Mouse (Mus musculus) lung, embryonic 16.5 days (tissue): ENCODE measurements around the gene Mfsd13b. TPM values are rescaled to one million over a fixed set of nuclear protein-coding genes. Genes with fewer than 3 reads are reported as not detected.
"Not testable (repeated sequence)": the region's sequence is repeated elsewhere in the genome, so short reads cannot be mapped to it uniquely, and the experiment has no call there.

Experiments used
- ATAC-seq: fragments of 200-750 bp; cut with Nextera tagmentation; 2 replicates; pipeline ENCODE4 v1.8.0; 2017; ENCODE audit warnings: low read depth, mild to moderate bottlenecking, moderate library complexity
- H3K27ac ChIP-seq: fragments of 300-500 bp; sonication (generic); 2 replicates; pipeline ENCODE4 v1.5.1; 2014; ENCODE audit warnings: mild to moderate bottlenecking, control low read depth, low read length
- H3K27me3 ChIP-seq: fragments of 300-500 bp; sonication (generic); 2 replicates; pipeline ENCODE4 v1.6.1; 2014; ENCODE audit warnings: low read depth, low read length, mixed read lengths; ENCODE audit not compliant: control insufficient read depth, insufficient read depth
- H3K36me3 ChIP-seq: fragments of 300-500 bp; sonication (generic); 2 replicates; pipeline ENCODE4 v1.6.1; 2014; ENCODE audit warnings: low read length; ENCODE audit not compliant: control insufficient read depth, insufficient read depth
- H3K4me1 ChIP-seq: fragments of 300-500 bp; sonication (generic); replicated peaks from 2 replicates; pipeline ENCODE4 v1.6.1; 2014; ENCODE audit warnings: low read length, mixed read lengths; ENCODE audit not compliant: control insufficient read depth, insufficient read depth
- H3K4me2 ChIP-seq: fragments of 300-500 bp; sonication (generic); 2 replicates; pipeline ENCODE4 v1.6.1; 2014; ENCODE audit warnings: low read depth, low read length, control low read depth
- H3K4me3 ChIP-seq: fragments of 300-500 bp; sonication (generic); 2 replicates; pipeline ENCODE4 v1.5.1; 2014; ENCODE audit warnings: mild to moderate bottlenecking, low read length, control low read depth
- H3K9ac ChIP-seq: fragments of 300-500 bp; sonication (generic); 2 replicates; pipeline ENCODE4 v1.6.1; 2014; ENCODE audit warnings: low read length, control low read depth
- H3K9me3 ChIP-seq: fragments of 300-500 bp; sonication (generic); 2 replicates; pipeline ENCODE4 v1.6.1; 2016; ENCODE audit warnings: low read length; ENCODE audit not compliant: control insufficient read depth
- WGBS: fragments of 180-500 bp; shearing (Covaris S2); extraction: QIAGEN DNeasy Blood & Tissue Kit; methylation state at CpG from one replicate; pipeline ENCODE4 v1.1.7; 2014; 5-methylcytosine and 5-hydroxymethylcytosine counted together
- polyA plus RNA-seq: library from polyadenylated mRNA; unstranded; fragments of >200 nt; fragmentation: Nextera tagmentation; extraction: Ambion mirVana; gene quantifications from 2 replicates; pipeline ENCODE4 v1.2.1, GENCODE M21; 2015

Gene Mfsd13b
- polyA plus RNA-seq, 1 experiment from 2014 or later = 0.23 TPM

GRCm38 (mm10) chr7:120943936-120944509, 38.3 kb upstream of the Mfsd13b start:
- no peak for ATAC-seq
- WGBS = 70% methylated on average over 7 of the region's 8 CpGs
- no peaks in the 10 kb centered on the region for H3K4me1 ChIP-seq
- no peak overlapping the region for H3K27ac ChIP-seq
- H3K4me3 ChIP-seq = no peak overlapping the region
- H3K4me2 ChIP-seq = no peak overlapping the region
- H3K9ac ChIP-seq = no peak overlapping the region
- H3K27me3 ChIP-seq = no peaks in the 10 kb centered on the region
- H3K9me3 ChIP-seq = no peaks in the 10 kb centered on the region
- peaks cover 25% of the 10 kb centered on the region for H3K36me3 ChIP-seq

- H3K4me1 ChIP-seq, H3K9ac ChIP-seq, ATAC-seq, H3K9me3 ChIP-seq, H3K27me3 ChIP-seq, H3K4me3 ChIP-seq, H3K27ac ChIP-seq, H3K4me2 ChIP-seq: not testable (repeated sequence)
- WGBS = 88% methylated on average over 7 of the region's 7 CpGs
- peaks cover 11% of the 10 kb centered on the region; the same call in 1 of the 2 replicates for H3K36me3 ChIP-seq
Measured at GRCm38 (mm10) chr7:120953591-120953990, 28.7 kb upstream of the Mfsd13b start.

GRCm38 (mm10) chr7:120960116-120960515, 22.2 kb upstream of the Mfsd13b start:
- Histone ChIP-seq H3K4me2 (no peak overlapping the region), H3K4me3 (no peak overlapping the region), H3K4me1 (no peaks in the 10 kb centered on the region), H3K36me3 (peaks cover 9% of the 10 kb centered on the region; the same call in 1 of the 2 replicates), H3K9ac (no peak overlapping the region), H3K9me3 (no peaks in the 10 kb centered on the region), H3K27me3 (no peaks in the 10 kb centered on the region), H3K27ac (no peak overlapping the region)
- ATAC-seq = no peak
- 81% methylated on average over 2 of the region's 2 CpGs for WGBS

GRCm38 (mm10) chr7:120960601-120961000, 21.7 kb upstream of the Mfsd13b start:
- H3K27me3 ChIP-seq = no peaks in the 10 kb centered on the region
- no peak overlapping the region for H3K4me2 ChIP-seq
- H3K9ac ChIP-seq = no peak overlapping the region
- H3K36me3 ChIP-seq = peaks cover 9% of the 10 kb centered on the region; the same call in 1 of the 2 replicates
- ATAC-seq = no peak
- H3K4me1 ChIP-seq = no peaks in the 10 kb centered on the region
- WGBS = 76% methylated on average over 6 of the region's 6 CpGs
- no peak overlapping the region for H3K4me3 ChIP-seq
- H3K27ac ChIP-seq = no peak overlapping the region
- no peaks in the 10 kb centered on the region for H3K9me3 ChIP-seq

- Histone ChIP-seq H3K4me1 (no peaks in the 10 kb centered on the region), H3K27me3 (no peaks in the 10 kb centered on the region), H3K4me3 (no peak overlapping the region), H3K27ac (no peak overlapping the region), H3K36me3 (peaks cover 9% of the 10 kb centered on the region; the same call in 1 of the 2 replicates), H3K4me2 (no peak overlapping the region), H3K9ac (no peak overlapping the region), H3K9me3 (no peaks in the 10 kb centered on the region)
- ATAC-seq = no peak
- WGBS = 47% methylated on average over 3 of the region's 3 CpGs
Measured at GRCm38 (mm10) chr7:120961893-120962292, 20.4 kb upstream of the Mfsd13b start.

- H3K27me3 ChIP-seq = no peaks in the 10 kb centered on the region
- H3K4me2 ChIP-seq = no peak overlapping the region
- 0 out of 2 replicates have a peak, but pooled peaks cover 2% of the 10 kb centered on the region for H3K36me3 ChIP-seq
- H3K4me1 ChIP-seq = no peaks in the 10 kb centered on the region
- H3K9ac ChIP-seq = no peak overlapping the region
- no peaks in the 10 kb centered on the region for H3K9me3 ChIP-seq
- no peak overlapping the region for H3K27ac ChIP-seq
- no peak for ATAC-seq
- no peak overlapping the region for H3K4me3 ChIP-seq
- WGBS = 67% methylated on average over 5 of the region's 5 CpGs
Measured at GRCm38 (mm10) chr7:120963126-120963525, 19.2 kb upstream of the Mfsd13b start.

GRCm38 (mm10) chr7:120969221-120969620, 13.1 kb upstream of the Mfsd13b start:
- H3K4me2 ChIP-seq = no peak overlapping the region
- no peaks in the 10 kb centered on the region for H3K36me3 ChIP-seq
- ATAC-seq = no peak
- no peak overlapping the region for H3K27ac ChIP-seq
- H3K9ac ChIP-seq = no peak overlapping the region
- H3K4me1 ChIP-seq = peaks cover 6% of the 10 kb centered on the region
- H3K4me3 ChIP-seq = no peak overlapping the region
- H3K9me3 ChIP-seq = no peaks in the 10 kb centered on the region
- H3K27me3 ChIP-seq = no peaks in the 10 kb centered on the region
- WGBS = 50% methylated on average over 7 of the region's 7 CpGs

GRCm38 (mm10) chr7:120970112-120970511, 12.2 kb upstream of the Mfsd13b start:
- Histone ChIP-seq H3K4me3 (no peak overlapping the region), H3K36me3 (no peaks in the 10 kb centered on the region), H3K4me2 (no peak overlapping the region), H3K4me1 (peaks cover 6% of the 10 kb centered on the region), H3K9me3 (no peaks in the 10 kb centered on the region), H3K27ac (no peak overlapping the region), H3K9ac (no peak overlapping the region), H3K27me3 (no peaks in the 10 kb centered on the region)
- no peak for ATAC-seq
- 65% methylated on average over 5 of the region's 5 CpGs for WGBS

GRCm38 (mm10) chr7:120972471-120972870, 9.8 kb upstream of the Mfsd13b start:
- H3K36me3 ChIP-seq, ATAC-seq, H3K27ac ChIP-seq, H3K9ac ChIP-seq, H3K4me2 ChIP-seq, H3K27me3 ChIP-seq, H3K4me3 ChIP-seq, H3K9me3 ChIP-seq: not testable (repeated sequence)
- WGBS = 86% methylated on average over 2 of the region's 2 CpGs
- peaks cover 16% of the 10 kb centered on the region for H3K4me1 ChIP-seq

GRCm38 (mm10) chr7:120974001-120974400, 8.3 kb upstream of the Mfsd13b start:
- Histone ChIP-seq H3K27ac (no peak overlapping the region), H3K4me2 (no peak overlapping the region), H3K9me3 (no peaks in the 10 kb centered on the region), H3K4me3 (no peak overlapping the region), H3K36me3 (no peaks in the 10 kb centered on the region), H3K4me1 (peaks cover 16% of the 10 kb centered on the region), H3K27me3 (no peaks in the 10 kb centered on the region), H3K9ac (no peak overlapping the region)
- WGBS = 37% methylated on average over 3 of the region's 3 CpGs
- ATAC-seq = peak; percentile 30
